Mouse (Mus musculus) mammary gland, adult 2 months (tissue): ENCODE results near the gene 1700123K08Rik. TPM values are rescaled to one million over a fixed set of nuclear protein-coding genes. Genes with fewer than 3 reads are reported as not detected.

Experiments
- polyA plus RNA-seq: library from polyadenylated mRNA; depleted of rRNA; stranded (reverse); fragments of >200 nt; gene quantifications from 2 replicates; pipeline ENCODE4 v1.2.3, GENCODE M21; 2012; ENCODE audit warnings: low replicate concordance; rRNA removed

1700123K08Rik gene
- not detected in 2 replicates for polyA plus RNA-seq

DNA sequence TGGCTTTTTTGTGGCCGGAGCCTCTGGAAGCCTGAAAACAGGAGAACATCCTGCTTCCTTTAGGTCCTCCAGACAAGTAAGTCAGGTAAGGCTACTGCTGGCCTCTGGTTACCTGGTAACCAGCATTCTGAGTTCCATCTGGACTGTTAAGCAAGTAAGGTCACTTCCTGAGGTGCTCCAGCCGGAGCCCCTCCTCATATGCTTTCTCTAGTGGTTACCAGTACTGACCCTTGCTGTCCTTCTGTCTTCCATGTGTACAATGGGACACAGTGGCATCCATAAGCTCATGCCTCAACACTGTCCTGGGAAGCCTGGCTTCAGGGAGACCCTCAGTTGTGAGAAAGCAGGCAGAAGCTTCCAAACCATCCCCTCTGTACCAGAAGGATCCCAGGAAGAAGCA is at the start of gene 1700123K08Rik:
TSS of gene 1700123K08Rik (minus strand) at position 101 of the 400 bp plus-strand sequence.

Other genes with a start within 250 kb of the 1700123K08Rik start
- 1.3 and 1.4 TPM in 2 replicates for gene Pvrig, start 222.8 kb downstream of the 1700123K08Rik start, polyA plus RNA-seq
- 2.8 and 4.3 TPM in 2 replicates for gene Zfp157, start 123.2 kb downstream of the 1700123K08Rik start, polyA plus RNA-seq
- gene Zfp68, start 55.0 kb upstream of the 1700123K08Rik start, polyA plus RNA-seq = 3.7 and 9.9 TPM in 2 replicates
- gene A430033K04Rik, start 58.1 kb upstream of the 1700123K08Rik start, polyA plus RNA-seq = 1.4 and 2.2 TPM in 2 replicates
- gene Fam20c, start 189.8 kb upstream of the 1700123K08Rik start, polyA plus RNA-seq = 13.8 and 31.7 TPM in 2 replicates